Mouse (Mus musculus) splenic B cell, adult 2 months (primary cell): Measurements from ENCODE around the gene Olig2.

ENCODE experiments used
- DNase-seq: peaks from one replicate; pipeline ENCODE4 v3.0.0-alpha.2; 2011; ENCODE audit warnings: low read depth, low spot score
- H3K27me3 ChIP-seq: 2 replicates; pipeline ENCODE4 v1.6.1; 2012; ENCODE audit warnings: mild to moderate bottlenecking, low read length, moderate library complexity, mixed read lengths; ENCODE audit not compliant: control insufficient read depth, poor library complexity, insufficient read depth, severe bottlenecking
- H3K36me3 ChIP-seq: 2 replicates; pipeline ENCODE4 v1.6.1; 2012; ENCODE audit warnings: mild to moderate bottlenecking, low read length, moderate library complexity, mixed read lengths; ENCODE audit not compliant: control insufficient read depth, poor library complexity, insufficient read depth, severe bottlenecking

Gene Olig2

DNA sequence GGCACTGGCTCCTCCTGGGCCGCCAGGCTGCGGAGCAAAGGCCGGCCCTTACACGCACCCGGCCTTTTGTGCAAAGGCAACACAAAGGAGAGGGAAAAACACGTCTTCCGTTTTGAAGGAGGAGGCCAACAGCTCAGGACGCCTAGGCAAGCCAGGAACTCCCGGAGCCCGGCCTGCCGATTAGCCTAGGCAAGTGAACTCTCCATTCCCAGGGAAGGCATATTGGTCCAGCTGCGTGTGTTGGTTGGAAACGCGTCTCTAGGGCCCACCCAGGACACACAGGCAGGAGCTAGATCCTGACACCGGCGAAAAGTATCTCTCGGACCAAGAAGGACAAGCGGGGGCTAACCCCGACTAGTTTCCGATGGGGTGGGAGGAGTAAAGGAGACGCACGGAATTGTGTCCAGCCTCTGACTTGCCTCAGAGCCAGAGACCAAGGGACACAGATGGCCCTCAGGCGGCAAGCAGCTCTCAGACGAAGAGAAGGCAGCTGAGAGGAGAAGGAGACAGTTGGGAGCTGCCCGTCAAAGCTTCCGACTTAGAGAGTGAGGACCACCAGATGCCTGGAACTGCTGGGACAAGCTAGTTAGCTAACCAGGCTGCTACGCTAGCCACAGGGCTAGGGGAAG, 2.5 kb upstream of the Olig2 start:
- Histone ChIP-seq H3K36me3 (no peaks in the 10 kb centered on the region), H3K27me3 (no peaks in the 10 kb centered on the region; the same call in 1 of the 2 replicates)
- DNase-seq: no peak

GRCm38 (mm10) chr16:91223327-91224067, 1.8 kb upstream of the Olig2 start:
- DNase-seq: no peak
- Histone ChIP-seq H3K27me3 (no peaks in the 10 kb centered on the region; the same call in 1 of the 2 replicates), H3K36me3 (no peaks in the 10 kb centered on the region)

- Histone ChIP-seq H3K36me3 (no peaks in the 10 kb centered on the region), H3K27me3 (no peaks in the 10 kb centered on the region; the same call in 1 of the 2 replicates)
- no peak for DNase-seq
Measured at GRCm38 (mm10) chr16:91224068-91224402, 1.2 kb upstream of the Olig2 start.

DNA sequence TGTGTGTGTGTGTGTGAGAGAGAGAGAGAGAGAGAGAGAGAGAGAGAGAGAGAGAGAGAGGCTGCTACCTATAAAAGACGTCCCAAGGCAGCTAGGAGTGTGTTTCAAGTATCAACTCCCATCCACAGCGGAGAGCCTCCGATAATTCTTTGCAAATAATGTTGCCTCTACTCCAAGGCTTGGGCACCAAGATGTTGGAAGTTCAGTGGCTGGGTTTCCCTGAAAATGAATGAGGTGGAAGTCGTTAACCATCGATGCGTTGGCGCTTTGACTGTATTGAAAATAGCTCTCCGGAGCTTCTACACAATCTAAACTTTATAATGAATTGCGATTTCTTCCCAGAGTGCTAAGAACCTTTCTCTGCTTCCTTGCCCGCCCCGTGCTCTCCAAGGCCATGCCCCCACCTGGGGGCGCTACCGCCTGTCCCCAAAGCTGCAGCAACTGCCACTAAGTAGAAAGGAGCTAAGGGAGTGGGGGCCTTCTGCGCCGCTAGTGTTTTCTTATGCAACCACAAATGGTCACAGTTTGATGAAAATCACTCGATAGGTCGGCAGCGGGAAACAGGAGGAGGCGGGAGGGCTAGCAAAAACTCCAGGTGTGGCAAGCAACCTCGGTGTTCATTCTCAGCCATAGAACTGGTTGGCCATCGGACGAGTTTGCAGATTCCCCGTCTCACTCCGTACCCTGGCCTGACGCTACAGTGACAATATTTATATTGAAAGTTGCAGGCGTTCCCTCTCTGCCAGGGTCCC, 600 bp upstream of the Olig2 start:
- no peaks in the 10 kb centered on the region for H3K36me3 ChIP-seq
- DNase-seq: peak; percentile 25

DNA sequence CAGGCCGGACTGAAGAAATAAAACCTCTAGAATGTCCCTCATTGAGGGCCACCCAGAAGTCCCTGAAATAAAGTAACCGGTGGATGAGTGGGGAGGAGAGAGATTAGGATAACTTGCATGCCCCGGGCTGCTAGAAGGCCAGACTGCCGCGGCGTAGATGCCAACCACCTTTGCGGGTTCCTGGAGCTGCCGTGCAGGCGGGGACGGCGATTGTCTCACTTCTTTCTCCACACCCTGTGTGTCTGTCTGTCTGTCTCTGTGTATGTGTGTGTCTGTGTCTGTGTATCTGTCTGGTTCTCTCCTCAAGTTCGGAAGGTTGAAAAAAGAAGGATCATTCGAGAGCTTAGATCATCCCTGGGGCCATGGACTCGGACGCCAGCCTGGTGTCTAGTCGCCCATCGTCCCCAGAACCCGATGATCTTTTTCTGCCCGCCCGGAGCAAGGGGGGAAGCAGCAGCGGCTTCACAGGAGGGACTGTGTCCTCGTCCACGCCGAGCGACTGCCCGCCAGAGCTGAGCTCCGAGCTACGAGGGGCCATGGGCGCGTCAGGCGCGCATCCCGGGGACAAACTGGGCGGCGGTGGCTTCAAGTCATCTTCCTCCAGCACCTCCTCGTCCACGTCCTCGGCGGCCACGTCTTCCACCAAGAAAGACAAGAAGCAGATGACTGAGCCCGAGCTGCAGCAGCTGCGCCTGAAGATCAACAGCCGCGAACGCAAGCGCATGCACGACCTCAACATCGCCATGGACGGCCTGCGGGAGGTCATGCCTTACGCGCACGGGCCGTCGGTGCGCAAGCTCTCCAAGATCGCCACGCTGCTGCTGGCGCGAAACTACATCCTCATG, 1.0 kb downstream of the Olig2 start:
- no peaks in the 10 kb centered on the region for H3K27me3 ChIP-seq
- DNase-seq: no peak
- no peaks in the 10 kb centered on the region for H3K36me3 ChIP-seq

More for the DNA sequence above, 600 bp upstream of the Olig2 start:
- no peaks in the 10 kb centered on the region; the same call in 1 of the 2 replicates for H3K27me3 ChIP-seq

GRCm38 (mm10) chr16:91226883-91227759, 1.9 kb downstream of the Olig2 start:
- no peaks in the 10 kb centered on the region for H3K27me3 ChIP-seq
- no peaks in the 10 kb centered on the region for H3K36me3 ChIP-seq
- DNase-seq: no peak

GRCm38 (mm10) chr16:91227760-91228043, 2.4 kb downstream of the Olig2 start:
- no peaks in the 10 kb centered on the region for H3K36me3 ChIP-seq
- DNase-seq: no peak
- no peaks in the 10 kb centered on the region for H3K27me3 ChIP-seq

GRCm38 (mm10) chr16:91228238-91229071, 3.2 kb downstream of the Olig2 start:
- DNase-seq: no peak
- Histone ChIP-seq H3K36me3 (no peaks in the 10 kb centered on the region), H3K27me3 (no peaks in the 10 kb centered on the region)

GRCm38 (mm10) chr16:91229072-91229348, 3.8 kb downstream of the Olig2 start:
- H3K27me3 ChIP-seq: no peaks in the 10 kb centered on the region
- DNase-seq: no peak

DNA sequence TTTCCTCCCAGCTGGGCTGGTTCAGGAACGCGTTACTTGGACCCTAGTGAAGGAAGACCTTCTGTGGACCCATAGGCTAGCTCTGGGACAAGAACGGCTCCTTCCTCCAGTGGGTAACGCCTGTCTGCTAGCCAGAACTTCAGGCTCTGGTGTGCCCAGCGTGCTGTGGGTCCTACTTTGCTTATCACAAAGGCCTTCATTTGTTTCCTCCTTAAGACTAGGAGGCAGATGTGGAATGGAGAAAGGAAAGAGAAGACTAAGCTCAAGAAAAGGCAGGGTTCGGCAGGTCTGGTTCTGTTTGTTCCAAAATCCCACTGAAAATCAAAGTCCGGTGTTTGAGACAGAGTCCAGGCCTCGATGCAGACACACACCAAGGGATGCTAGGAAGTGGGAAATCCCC, 4.4 kb downstream of the Olig2 start:
- no peaks in the 10 kb centered on the region for H3K27me3 ChIP-seq
- DNase-seq: no peak

More at GRCm38 (mm10) chr16:91229072-91229348, 3.8 kb downstream of the Olig2 start:
- H3K36me3 ChIP-seq: no peaks in the 10 kb centered on the region

GRCm38 (mm10) chr16:91231781-91232469, 6.7 kb downstream of the Olig2 start:
- Histone ChIP-seq H3K27me3 (no peaks in the 10 kb centered on the region), H3K36me3 (no peaks in the 10 kb centered on the region)
- no peak for DNase-seq

More for the DNA sequence above, 4.4 kb downstream of the Olig2 start:
- no peaks in the 10 kb centered on the region for H3K36me3 ChIP-seq

DNA sequence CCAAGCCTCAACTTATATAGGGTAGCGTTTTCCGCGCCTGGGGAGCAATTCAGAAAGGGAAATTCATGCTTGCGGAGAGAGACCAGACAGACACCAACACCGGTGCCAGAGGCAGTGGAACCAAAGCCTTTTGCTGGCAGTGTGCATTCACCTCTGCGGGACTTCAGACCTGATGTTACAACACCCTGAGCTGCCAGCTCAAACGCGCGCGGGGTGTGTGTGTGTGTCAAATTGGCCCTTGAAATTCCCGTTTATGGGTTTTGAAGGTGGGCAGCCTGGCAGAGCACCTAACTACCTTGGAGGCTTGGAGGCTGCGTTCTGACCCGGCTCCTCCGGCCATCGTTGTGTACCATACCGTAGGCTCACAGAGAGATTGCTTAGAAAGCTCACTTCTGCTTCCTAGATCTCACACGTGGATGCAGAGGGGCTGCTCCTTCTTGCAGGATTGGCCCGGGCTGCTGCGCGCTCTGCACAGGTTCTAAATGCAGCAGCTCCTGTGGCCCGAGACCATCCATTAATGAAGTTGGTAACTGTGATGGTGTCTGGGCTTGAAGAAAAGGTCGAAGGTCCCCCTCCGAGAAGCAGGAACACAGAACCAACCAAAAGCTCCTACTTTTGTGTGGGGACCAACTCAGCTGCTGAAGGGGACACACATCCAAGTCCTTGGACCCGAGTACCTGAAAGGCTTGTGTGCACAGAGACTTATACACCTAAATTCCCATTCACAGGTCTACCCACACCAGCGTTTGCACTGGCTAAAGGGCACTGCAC, 7.4 kb downstream of the Olig2 start:
- no peaks in the 10 kb centered on the region for H3K36me3 ChIP-seq
- DNase-seq: no peak
- H3K27me3 ChIP-seq: no peaks in the 10 kb centered on the region
